Mouse (Mus musculus) erythroblast, embryonic 14.5 days (primary cell): Measurements from ENCODE around the gene Zfp644.

ENCODE experiments used
- GATA1 ChIP-seq: IDR thresholded peaks from 2 replicates; pipeline ENCODE4 v1.6.1; 2012; ENCODE audit warnings: low read length, inconsistent platforms, mixed read lengths
- TAL1 ChIP-seq: IDR thresholded peaks from 3 replicates; pipeline ENCODE4 v1.6.1; 2012; ENCODE audit warnings: low read length, inconsistent platforms, mixed read lengths

DNA sequence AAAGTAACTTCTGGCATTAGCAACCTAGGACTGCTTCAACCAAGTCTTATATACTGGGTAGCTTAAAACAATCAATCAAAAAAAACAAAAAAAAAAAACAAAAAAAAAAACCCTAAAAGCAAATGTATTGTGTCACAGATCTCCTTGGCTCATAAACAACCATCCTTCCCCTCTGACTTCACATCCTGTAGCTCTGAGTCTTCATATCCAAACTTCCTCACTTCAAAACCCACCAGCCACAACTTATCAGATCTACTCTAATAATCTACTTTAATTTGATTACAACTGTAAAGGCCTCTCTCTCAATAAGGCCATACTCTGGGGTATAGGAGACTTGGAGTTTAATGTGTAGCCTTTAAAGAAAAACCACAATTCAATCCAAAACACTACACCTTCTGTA, 47.1 kb downstream of the Zfp644 start:
- TF ChIP-seq TAL1 (no peak), GATA1 (no peak)
